Mouse (Mus musculus): ENCODE measurements around the gene Zdhhc23.

The Zdhhc23 gene

GRCm38 (mm10) chr16:43965781-43966389 lies 13.7 kb downstream of the Zdhhc23 start:
- DNase-seq (ENCODE audit: low read depth), result peak; percentile 57

GRCm38 (mm10) chr16:43963780-43964179 lies 15.8 kb downstream of the Zdhhc23 start:
- no peak for DNase-seq (ENCODE audit: low read depth)

GRCm38 (mm10) chr16:43963291-43963690 lies 16.3 kb downstream of the Zdhhc23 start:
- DNase-seq (ENCODE audit: low read depth), result no peak

GRCm38 (mm10) chr16:43958038-43958437 lies 21.6 kb downstream of the Zdhhc23 start:
- DNase-seq (ENCODE audit: low read depth), result no peak

- DNase-seq (ENCODE audit: low read depth), result no peak
These were observed 24.7 kb downstream of the Zdhhc23 start for GRCm38 (mm10) chr16:43954913-43955312.

- no peak for DNase-seq (ENCODE audit: low read depth)
These were observed 28.0 kb downstream of the Zdhhc23 start for GRCm38 (mm10) chr16:43951591-43951990.

- no peak for DNase-seq (ENCODE audit: low read depth)
These were observed 33.7 kb downstream of the Zdhhc23 start for GRCm38 (mm10) chr16:43945869-43946268.

- DNase-seq (ENCODE audit: low read depth), result no peak
These were observed 34.2 kb downstream of the Zdhhc23 start for GRCm38 (mm10) chr16:43945351-43945750.

GRCm38 (mm10) chr16:43940846-43941245 lies 38.7 kb downstream of the Zdhhc23 start:
- no peak for DNase-seq (ENCODE audit: low read depth)

- DNase-seq (ENCODE audit: low read depth), result no peak
These were observed 43.7 kb downstream of the Zdhhc23 start for GRCm38 (mm10) chr16:43935892-43936291.

- no peak for DNase-seq (ENCODE audit: low read depth)
These were observed 44.2 kb downstream of the Zdhhc23 start for GRCm38 (mm10) chr16:43935367-43935766.

GRCm38 (mm10) chr16:43934856-43935255 lies 44.7 kb downstream of the Zdhhc23 start:
- DNase-seq (ENCODE audit: low read depth), result no peak

- no peak for DNase-seq (ENCODE audit: low read depth)
These were observed 46.5 kb downstream of the Zdhhc23 start for GRCm38 (mm10) chr16:43933041-43933440.

GRCm38 (mm10) chr16:43932319-43932718 lies 47.3 kb downstream of the Zdhhc23 start:
- DNase-seq (ENCODE audit: low read depth), result no peak

- no peak for DNase-seq (ENCODE audit: low read depth)
These were observed 48.1 kb downstream of the Zdhhc23 start for GRCm38 (mm10) chr16:43931502-43931901.

GRCm38 (mm10) chr16:43930577-43930976 lies 49.0 kb downstream of the Zdhhc23 start:
- DNase-seq (ENCODE audit: low read depth), result no peak

GRCm38 (mm10) chr16:43926341-43926859 lies 53.2 kb downstream of the Zdhhc23 start, which contains the start of gene Qtrt2:
Gene Qtrt2, minus strand, starts transcription at chr16:43926809.
- DNase-seq (ENCODE audit: low read depth), result no peak

GRCm38 (mm10) chr16:43925846-43926245 lies 53.7 kb downstream of the Zdhhc23 start:
- no peak for DNase-seq (ENCODE audit: low read depth)

- no peak for DNase-seq (ENCODE audit: low read depth)
These were observed 54.5 kb downstream of the Zdhhc23 start for GRCm38 (mm10) chr16:43925001-43925558.

GRCm38 (mm10) chr16:43922630-43923029 lies 57.0 kb downstream of the Zdhhc23 start:
- DNase-seq (ENCODE audit: low read depth), result no peak

GRCm38 (mm10) chr16:43922024-43922423 lies 57.6 kb downstream of the Zdhhc23 start:
- DNase-seq (ENCODE audit: low read depth), result no peak

GRCm38 (mm10) chr16:43918867-43919266 lies 60.7 kb downstream of the Zdhhc23 start:
- no peak for DNase-seq (ENCODE audit: low read depth)
